Mouse (Mus musculus): ENCODE measurements around the gene Ap1ar.

The Ap1ar gene

DNA sequence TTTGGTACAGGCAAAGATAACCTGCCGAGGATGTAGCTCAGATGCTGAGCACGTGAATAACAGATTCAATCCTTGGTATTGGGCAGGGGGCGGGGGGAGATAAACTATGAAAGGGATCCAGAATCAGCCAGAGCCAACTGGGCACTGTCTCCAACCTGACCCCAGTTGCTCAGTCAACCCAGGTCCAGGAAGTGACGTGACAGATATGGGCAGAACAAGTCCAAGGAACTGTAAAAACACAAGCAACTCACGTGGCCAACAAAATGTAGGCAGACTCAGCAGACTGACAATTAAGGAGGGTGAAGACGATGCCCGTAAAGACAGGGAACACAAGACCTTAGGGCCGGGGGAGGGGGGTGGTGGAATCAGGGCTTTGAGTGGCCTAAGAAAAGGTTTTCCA lies 74.9 kb downstream of the Ap1ar start:
- in situ Hi-C loops (cut with MboI, MseI) = loop anchor here (5.0 kb wide), 3 partner anchors 130 to 200 kb away; partner anchors contain the start of gene Neurog2 (in 1 of the 2)

DNA sequence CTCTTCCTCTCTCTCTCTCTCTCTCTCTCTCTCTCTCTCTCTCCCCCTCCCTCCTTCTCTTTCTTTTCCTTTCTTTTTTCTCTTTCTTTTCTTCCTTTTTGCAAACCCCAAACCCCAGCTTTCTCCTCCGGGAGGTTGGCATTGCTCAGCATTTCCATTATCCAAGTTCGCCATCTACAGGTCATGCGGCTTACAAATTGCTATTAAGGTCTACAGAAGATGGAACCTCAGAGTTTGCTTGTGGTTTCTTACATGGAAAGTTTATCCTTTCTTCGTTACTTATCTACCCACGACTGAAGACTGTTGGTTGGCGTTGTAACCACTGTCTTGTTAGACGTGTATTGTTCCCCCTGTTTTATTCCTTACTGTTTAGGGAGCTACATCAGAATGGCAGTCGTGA lies 78.1 kb downstream of the Ap1ar start:
- in situ Hi-C loops (cut with MboI, MseI) = no loop called here

DNA sequence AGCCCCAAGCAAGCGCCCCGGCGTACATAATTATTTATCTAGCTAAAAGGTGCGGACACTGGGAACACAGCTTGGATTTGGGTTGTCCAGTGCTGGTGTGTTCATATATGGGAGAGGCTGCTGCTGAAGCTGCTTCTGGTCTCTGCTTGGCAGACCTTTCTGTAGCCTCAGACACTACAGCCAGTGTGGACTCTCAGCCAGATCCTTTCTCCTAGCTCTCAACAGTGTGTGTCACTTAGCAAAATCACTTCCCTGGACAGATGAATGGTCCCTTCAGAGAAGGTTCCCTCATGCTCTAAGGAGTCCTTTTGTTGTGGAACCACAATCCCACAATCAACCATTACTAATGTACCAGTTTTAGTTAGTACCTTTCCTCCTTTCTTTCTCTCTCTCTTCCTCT lies 78.5 kb downstream of the Ap1ar start:
- in situ Hi-C loops (cut with MboI, MseI) = no loop called here

DNA sequence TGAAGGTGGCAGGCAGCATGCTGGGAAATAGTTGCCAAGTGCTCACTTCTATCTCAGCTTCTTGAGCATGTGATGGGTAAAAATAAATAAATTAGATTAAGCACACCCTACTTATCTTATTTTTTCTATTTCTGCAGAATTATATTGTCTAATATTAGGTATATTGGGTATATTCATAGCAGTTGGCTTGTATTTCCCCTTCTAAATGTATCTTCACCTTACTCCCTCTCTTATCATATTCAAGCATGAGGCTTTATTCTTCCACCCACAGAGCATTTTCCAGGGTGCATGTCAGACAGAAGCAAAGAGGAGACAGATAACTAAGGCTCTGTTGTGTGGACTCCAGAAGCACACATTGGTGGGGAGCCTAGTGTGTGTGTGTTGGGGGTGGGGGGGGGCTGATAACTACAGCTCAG lies 79.4 kb downstream of the Ap1ar start:
- in situ Hi-C loops (cut with MboI, MseI) = no loop called here

Data from T-helper 17 cell (primary cell).